Mouse (Mus musculus) stomach, embryonic 16.5 days (tissue): Measurements from ENCODE around the gene Fam219a. TPM values are rescaled to one million over a fixed set of nuclear protein-coding genes. Genes with fewer than 3 reads are reported as not detected.
A peak's percentile ranks its signal among the peaks of the same experiment; 100 is the strongest.

Experiments
- ATAC-seq: fragments of 200-750 bp; cut with Nextera tagmentation; 2 replicates; pipeline ENCODE4 v1.8.0; 2017; ENCODE audit warnings: moderate number of reproducible peaks, moderate TSS enrichment; ENCODE audit not compliant: insufficient read depth, low FRiP score
- H3K27ac ChIP-seq: fragments of 300-500 bp; sonication (generic); 2 replicates; pipeline ENCODE4 v1.5.1; 2014; ENCODE audit warnings: low read length
- H3K27me3 ChIP-seq: fragments of 300-500 bp; sonication (generic); 2 replicates; pipeline ENCODE4 v1.6.1; 2014; ENCODE audit warnings: low read length, control low read depth, mixed read lengths; ENCODE audit not compliant: control insufficient read depth, insufficient read depth
- H3K36me3 ChIP-seq: fragments of 300-500 bp; sonication (generic); 2 replicates; pipeline ENCODE4 v1.6.1; 2014; ENCODE audit warnings: low read length; ENCODE audit not compliant: control insufficient read depth, insufficient read depth
- H3K4me1 ChIP-seq: fragments of 300-500 bp; sonication (generic); 2 replicates; pipeline ENCODE4 v1.6.1; 2014; ENCODE audit warnings: low read length, control low read depth, mixed read lengths; ENCODE audit not compliant: control insufficient read depth, insufficient read depth
- H3K4me2 ChIP-seq: fragments of 300-500 bp; sonication (generic); 2 replicates; pipeline ENCODE4 v1.6.1; 2014; ENCODE audit warnings: low read depth, low read length, mixed read lengths
- H3K4me3 ChIP-seq: fragments of 300-500 bp; sonication (generic); replicated peaks from 2 replicates; pipeline ENCODE4 v1.5.1; 2014; ENCODE audit warnings: mild to moderate bottlenecking, low read length
- H3K9ac ChIP-seq: fragments of 300-500 bp; sonication (generic); 2 replicates; pipeline ENCODE4 v1.6.1; 2014; ENCODE audit warnings: low read length
- H3K9me3 ChIP-seq: fragments of 300-500 bp; sonication (generic); replicated peaks from 2 replicates; pipeline ENCODE4 v1.6.1; 2016; ENCODE audit warnings: low read length, control low read depth; ENCODE audit not compliant: control insufficient read depth
- WGBS: fragments of 180-500 bp; shearing (Covaris S2); extraction: QIAGEN DNeasy Blood & Tissue Kit; methylation state at CpG from one replicate; pipeline ENCODE4 v1.1.7; 2014; 5-methylcytosine and 5-hydroxymethylcytosine counted together
- polyA plus RNA-seq: library from polyadenylated mRNA; unstranded; fragments of >200 nt; fragmentation: Nextera tagmentation; extraction: Ambion mirVana; gene quantifications from 2 replicates; pipeline ENCODE4 v1.2.1, GENCODE M21; 2015

Gene Fam219a
- polyA plus RNA-seq, 1 experiment from 2014 or later = 3.0 TPM

DNA sequence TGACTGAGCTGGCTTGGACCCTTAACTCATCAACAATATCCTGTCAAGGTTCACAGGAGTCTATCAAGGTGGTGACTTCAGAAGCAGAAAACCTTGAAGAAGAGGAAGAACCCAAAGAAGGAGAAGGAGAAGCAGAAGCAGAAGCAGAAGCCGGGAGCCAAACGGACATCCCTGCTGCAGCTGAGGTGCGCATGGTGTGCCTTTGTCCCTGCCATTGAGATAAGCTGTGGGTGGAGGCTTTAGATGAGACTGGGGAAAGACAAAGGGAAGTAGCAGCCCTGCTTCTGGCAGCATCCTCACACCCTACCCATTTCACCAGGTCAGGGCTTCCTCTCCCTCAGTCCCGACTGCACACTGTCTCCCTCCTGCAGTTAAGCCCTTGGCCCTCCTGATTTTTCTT is 33.5 kb upstream of the Fam219a start:
- Histone ChIP-seq H3K9me3 (no peaks in the 10 kb centered on the region), H3K4me2 (no peak overlapping the region), H3K27me3 (no peaks in the 10 kb centered on the region), H3K36me3 (no peaks in the 10 kb centered on the region), H3K27ac (no peak overlapping the region), H3K9ac (no peak overlapping the region), H3K4me3 (no peak overlapping the region), H3K4me1 (no peaks in the 10 kb centered on the region)
- 58% methylated on average over 4 of the region's 4 CpGs for whole genome bisulfite sequencing
- no peak for ATAC-seq

DNA sequence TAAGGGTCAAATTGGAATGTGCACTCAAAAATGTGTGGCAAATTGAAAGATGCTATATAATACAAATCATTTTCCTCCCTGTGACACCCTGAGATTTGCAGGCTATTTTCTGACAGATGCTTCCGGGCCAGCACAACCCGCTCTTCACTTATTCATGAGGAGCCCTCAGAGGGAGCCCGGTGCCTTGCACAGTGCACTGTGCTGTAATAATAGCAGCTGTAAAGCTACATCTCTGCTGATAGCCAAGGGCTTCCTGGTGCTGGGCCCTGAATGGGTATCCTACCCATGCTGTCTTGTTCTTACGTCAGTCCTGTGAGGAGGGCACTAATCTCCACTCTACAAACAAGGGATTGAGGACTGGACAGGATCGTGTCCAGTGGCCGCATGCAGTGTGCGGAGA is 14.0 kb upstream of the Fam219a start:
- H3K27ac ChIP-seq = no peak overlapping the region
- no peaks in the 10 kb centered on the region for H3K27me3 ChIP-seq
- no peak for ATAC-seq
- 81% methylated on average over 7 of the region's 7 CpGs for WGBS
- no peak overlapping the region for H3K4me2 ChIP-seq
- H3K36me3 ChIP-seq = no peaks in the 10 kb centered on the region
- no peaks in the 10 kb centered on the region for H3K4me1 ChIP-seq
- no peak overlapping the region for H3K9ac ChIP-seq
- no peak overlapping the region for H3K4me3 ChIP-seq
- no peaks in the 10 kb centered on the region for H3K9me3 ChIP-seq

DNA sequence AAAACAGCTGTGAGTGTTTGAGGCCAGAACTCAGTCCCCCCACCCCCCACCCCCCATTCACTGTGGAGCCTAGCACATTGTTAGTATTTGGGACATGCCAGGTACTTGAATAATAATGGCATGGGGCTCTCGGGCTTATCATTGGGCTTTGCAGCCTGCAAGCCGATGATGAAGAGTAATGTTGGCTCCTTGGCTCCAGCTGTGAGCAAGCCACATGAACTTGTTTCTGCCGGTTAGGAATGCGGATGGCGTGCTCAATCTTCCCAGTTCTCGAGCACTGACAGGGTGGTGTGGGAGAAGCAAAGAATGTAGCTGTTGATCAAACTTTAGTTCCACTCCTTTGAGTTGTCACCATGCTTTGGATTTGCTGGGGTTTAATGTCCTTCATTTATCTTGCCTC is 6.6 kb upstream of the Fam219a start:
- no peak overlapping the region for H3K4me2 ChIP-seq
- WGBS = 19% methylated on average over 6 of the region's 6 CpGs
- no peak overlapping the region for H3K4me3 ChIP-seq

DNA sequence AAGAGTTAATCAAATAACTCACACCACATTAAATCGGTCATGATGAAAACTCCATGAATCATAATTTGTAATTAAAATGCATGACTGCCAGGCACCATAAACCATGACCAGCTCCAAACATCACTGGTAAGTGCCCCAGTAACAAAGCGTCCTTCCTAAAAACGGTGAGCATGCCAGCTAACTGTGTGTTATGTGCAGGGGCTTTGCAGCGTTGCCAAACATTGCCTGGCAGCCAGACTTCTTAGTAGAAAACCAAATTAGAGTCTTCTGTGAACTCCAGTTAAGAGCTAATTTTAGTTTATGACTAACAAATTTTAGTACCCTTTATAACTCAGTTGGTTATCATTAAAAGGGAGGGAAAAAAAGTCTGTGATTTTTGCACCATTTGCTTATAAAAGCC is 4.2 kb upstream of the Fam219a start:
- H3K36me3 ChIP-seq = no peaks in the 10 kb centered on the region
- H3K4me1 ChIP-seq = peaks cover 3% of the 10 kb centered on the region; the same call in 1 of the 2 replicates
- 63% methylated on average over 4 of the region's 4 CpGs for WGBS
- H3K4me3 ChIP-seq = no peak overlapping the region
- H3K9me3 ChIP-seq = no peaks in the 10 kb centered on the region
- 0 out of 2 replicates have a peak, but pooled peaks cover 3% of the 10 kb centered on the region for H3K27me3 ChIP-seq
- ATAC-seq = no peak
- no peak overlapping the region for H3K4me2 ChIP-seq
- no peak overlapping the region for H3K27ac ChIP-seq
- no peak overlapping the region for H3K9ac ChIP-seq

More for the DNA sequence above, 6.6 kb upstream of the Fam219a start:
- no peaks in the 10 kb centered on the region for H3K9me3 ChIP-seq
- H3K4me1 ChIP-seq = no peaks in the 10 kb centered on the region
- H3K9ac ChIP-seq = no peak overlapping the region
- H3K27me3 ChIP-seq = 0 out of 2 replicates have a peak, but pooled peaks cover under 1% of the 10 kb centered on the region
- no peaks in the 10 kb centered on the region for H3K36me3 ChIP-seq
- ATAC-seq = no peak
- H3K27ac ChIP-seq = no peak overlapping the region

DNA sequence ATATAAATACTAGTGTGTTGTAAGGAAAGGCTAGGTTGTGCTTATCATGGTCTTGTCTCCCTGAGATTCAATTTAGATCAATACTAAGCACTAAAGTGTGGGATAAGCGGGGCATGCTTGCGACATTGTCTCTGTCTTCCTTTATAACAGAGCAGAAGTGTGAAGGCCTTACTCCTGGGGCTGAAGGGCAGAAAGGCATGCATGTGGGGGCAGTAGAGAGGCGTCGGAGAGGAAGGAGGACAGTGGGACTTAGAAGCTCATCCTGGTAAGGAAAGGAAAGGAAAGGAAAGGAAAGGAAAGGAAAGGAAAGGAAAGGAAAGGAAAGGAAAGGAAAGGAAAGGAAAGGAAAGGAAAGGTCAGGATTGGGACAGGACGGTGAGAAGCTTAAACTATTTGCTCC is 2.2 kb upstream of the Fam219a start:
- Histone ChIP-seq H3K4me3 (no peak overlapping the region), H3K27ac (no peak overlapping the region), H3K36me3 (no peaks in the 10 kb centered on the region), H3K4me2 (no peak overlapping the region), H3K9me3 (no peaks in the 10 kb centered on the region), H3K27me3 (peaks cover 4% of the 10 kb centered on the region; the same call in 1 of the 2 replicates), H3K4me1 (peaks cover 5% of the 10 kb centered on the region; the same call in 1 of the 2 replicates), H3K9ac (no peak overlapping the region)
- 25% methylated on average over 5 of the region's 5 CpGs for WGBS
- no peak for ATAC-seq

DNA sequence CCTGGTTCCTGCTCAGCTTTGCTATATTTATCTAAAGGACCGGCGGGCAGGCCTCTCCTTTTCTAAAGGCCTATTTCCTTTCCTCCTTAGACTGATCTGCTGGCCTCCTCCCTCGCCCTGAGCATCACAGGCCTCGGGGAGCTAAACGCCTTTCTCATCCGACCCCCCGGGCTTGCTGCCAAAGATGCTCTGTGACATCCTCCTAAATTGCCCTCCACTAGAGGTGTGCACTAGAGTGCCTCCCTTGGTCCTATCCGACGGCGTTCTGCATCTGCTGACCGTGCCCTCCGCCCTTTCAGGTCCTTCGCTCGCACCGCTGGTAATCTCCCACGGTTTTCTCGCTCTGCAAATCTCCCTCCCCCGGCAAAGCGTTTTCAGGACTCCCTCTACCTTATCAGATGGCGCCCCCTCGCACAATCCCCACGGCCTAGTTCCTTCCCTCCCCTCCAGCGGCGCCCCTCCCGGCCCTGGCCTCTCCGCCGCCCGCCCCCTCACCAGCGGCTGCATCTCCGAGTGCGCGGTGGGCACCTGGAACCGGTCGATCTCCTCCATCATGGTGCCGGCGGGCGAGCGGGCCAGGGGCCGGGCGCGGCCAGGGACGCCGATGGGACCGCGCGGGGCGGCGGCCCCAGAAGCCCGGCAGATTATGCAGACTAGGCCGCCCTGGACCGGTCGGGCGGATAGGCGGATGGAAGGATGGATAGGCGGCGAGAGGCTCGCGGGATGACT is 492 bp downstream of the Fam219a start:
- Histone ChIP-seq H3K27ac (peak overlapping the region; percentile 44; the same call in 1 of the 2 replicates), H3K9ac (peak overlapping the region; percentile 80), H3K36me3 (no peaks in the 10 kb centered on the region), H3K4me1 (peaks cover 5% of the 10 kb centered on the region; the same call in 1 of the 2 replicates), H3K27me3 (peaks cover 5% of the 10 kb centered on the region; the same call in 1 of the 2 replicates), H3K4me3 (peak overlapping the region; percentile 75), H3K9me3 (no peaks in the 10 kb centered on the region), H3K4me2 (peak overlapping the region; percentile 93)
- WGBS = under 1% methylated on average over 58 of the region's 58 CpGs
- ATAC-seq = no peak; the same call in 1 of the 2 replicates

DNA sequence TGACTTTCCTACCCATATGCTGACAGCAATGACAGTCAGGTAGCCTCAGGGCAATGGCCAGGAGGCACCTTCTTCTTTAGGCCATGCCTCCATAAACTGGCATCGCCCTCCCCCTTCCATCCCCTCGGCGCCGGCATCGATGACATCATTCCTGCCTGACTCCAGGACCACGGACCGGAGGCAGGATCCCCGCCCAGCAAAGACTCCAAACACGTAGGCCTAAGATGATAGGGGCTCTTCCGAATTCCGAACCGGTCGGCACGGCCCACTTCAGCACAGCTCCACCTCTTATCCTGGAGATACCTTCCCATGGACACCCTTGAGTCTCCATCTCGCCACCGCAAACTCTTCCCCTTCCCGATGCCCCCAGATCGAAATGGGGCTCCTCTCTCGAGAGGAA is 1.1 kb downstream of the Fam219a start:
- no peak for ATAC-seq
- peak overlapping the region; percentile 93 for H3K4me2 ChIP-seq

DNA sequence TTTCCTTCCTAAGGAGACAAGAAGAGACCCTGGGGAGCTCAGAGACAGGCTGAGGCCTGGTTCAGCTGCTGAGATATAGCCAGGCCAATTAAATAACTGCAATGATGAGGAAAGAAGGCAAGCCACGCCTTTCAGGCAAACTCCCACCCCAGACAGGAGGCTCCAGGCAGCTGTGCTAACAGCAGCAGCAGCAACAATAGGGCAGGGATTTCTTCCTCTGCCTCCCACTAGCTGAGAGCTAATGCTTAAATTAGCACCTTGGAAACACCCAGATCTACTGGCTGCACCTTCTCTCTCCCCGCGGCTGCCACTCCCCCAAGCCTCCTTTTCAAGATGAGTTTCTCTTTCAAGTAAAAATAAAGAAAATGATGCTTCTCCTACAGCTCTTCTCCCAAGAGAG is 3.2 kb downstream of the Fam219a start:
- Histone ChIP-seq H3K27ac (no peak overlapping the region), H3K36me3 (no peaks in the 10 kb centered on the region), H3K9ac (no peak overlapping the region), H3K9me3 (no peaks in the 10 kb centered on the region), H3K4me2 (no peak overlapping the region), H3K4me3 (no peak overlapping the region), H3K4me1 (peaks cover 5% of the 10 kb centered on the region; the same call in 1 of the 2 replicates), H3K27me3 (peaks cover 5% of the 10 kb centered on the region; the same call in 1 of the 2 replicates)
- 5% methylated on average over 3 of the region's 3 CpGs for WGBS
- no peak for ATAC-seq

More for the DNA sequence above, 1.1 kb downstream of the Fam219a start:
- Histone ChIP-seq H3K27me3 (peaks cover 5% of the 10 kb centered on the region; the same call in 1 of the 2 replicates), H3K36me3 (no peaks in the 10 kb centered on the region), H3K27ac (no peak overlapping the region), H3K9me3 (no peaks in the 10 kb centered on the region), H3K4me1 (peaks cover 5% of the 10 kb centered on the region; the same call in 1 of the 2 replicates), H3K9ac (peak overlapping the region; percentile 80), H3K4me3 (peak overlapping the region; percentile 75)
- WGBS = 13% methylated on average over 19 of the region's 19 CpGs

- Histone ChIP-seq H3K9me3 (no peaks in the 10 kb centered on the region), H3K27ac (no peak overlapping the region), H3K4me3 (no peak overlapping the region), H3K36me3 (no peaks in the 10 kb centered on the region), H3K4me1 (0 out of 2 replicates have a peak, but pooled peaks cover under 1% of the 10 kb centered on the region), H3K9ac (no peak overlapping the region), H3K27me3 (peaks cover 2% of the 10 kb centered on the region; the same call in 1 of the 2 replicates), H3K4me2 (no peak overlapping the region)
- WGBS = 82% methylated on average over 5 of the region's 5 CpGs
- ATAC-seq = no peak
Observed at GRCm38 (mm10) chr4:41563297-41563696, 6.0 kb downstream of the Fam219a start.
